8 mouse cellular contexts compared by ENCODE assay signal in genomic region chr9:4308628-4309350, GRCm38 (mm10). TPM values are rescaled to one million over a fixed set of nuclear protein-coding genes. Genes with fewer than 3 reads are reported as not detected.
DNase-seq lines count a peak whose midpoint lies in the region; ATAC-seq and TF ChIP-seq lines count a peak whose summit lies in the region.

No protein-coding gene starts in this region.

- peaks cover 13% of the 10 kb centered on the region; the same call in 1 of the 2 replicates for H3K4me1 ChIP-seq in heart, embryonic 12.5 days (replicated peaks)
- H3K4me1 ChIP-seq in forebrain, postnatal 0 days (ENCODE audit: insufficient read depth) = peaks cover 14% of the 10 kb centered on the region
- 0 out of 2 replicates have a peak, but pooled peaks cover 8% of the 10 kb centered on the region for H3K4me1 ChIP-seq in liver, postnatal 0 days (ENCODE audit: insufficient read depth)

- no peaks in the 10 kb centered on the region for H3K27me3 ChIP-seq in heart, embryonic 12.5 days (replicated peaks)
- no peaks in the 10 kb centered on the region for H3K27me3 ChIP-seq in forebrain, postnatal 0 days (ENCODE audit: insufficient read depth, low read length)
- no peaks in the 10 kb centered on the region for H3K27me3 ChIP-seq in liver, postnatal 0 days (ENCODE audit: insufficient read depth, low read length)

- peak overlapping the region; percentile 79 for H3K9ac ChIP-seq in heart, embryonic 12.5 days
- H3K9ac ChIP-seq in forebrain, postnatal 0 days = peak overlapping the region; percentile 56
- peak overlapping the region; percentile 72 for H3K9ac ChIP-seq in liver, postnatal 0 days (replicated peaks)

- DNase-seq in heart, adult 8-10 months (ENCODE audit: low spot score) = no peak
- DNase-seq in MEL-GATA-1-ER (ENCODE audit: extremely low read depth, low read depth) = peak; percentile 41
- DNase-seq in forebrain, postnatal 0 days = no peak
- DNase-seq in liver, postnatal 0 days = peak; percentile 28
- DNase-seq in Muller cell, postnatal 12 days (ENCODE audit: inconsistent ontology term) = no peak
- no peak for DNase-seq in cerebellum, postnatal 4 days (ENCODE audit: low spot score in 2 of 2)
- no peak for DNase-seq in layer of hippocampus, adult 18-20 months (ENCODE audit: low spot score in 2 of 2)

- peak overlapping the region; percentile 80 for H3K4me2 ChIP-seq in heart, embryonic 12.5 days
- peak overlapping the region; percentile 62 for H3K4me2 ChIP-seq in forebrain, postnatal 0 days (ENCODE audit: low read depth)
- peak overlapping the region; percentile 87 for H3K4me2 ChIP-seq in liver, postnatal 0 days (ENCODE audit: low read depth, low read length)

- H3K36me3 ChIP-seq in heart, embryonic 12.5 days = no peaks in the 10 kb centered on the region
- no peaks in the 10 kb centered on the region for H3K36me3 ChIP-seq in forebrain, postnatal 0 days (ENCODE audit: insufficient read depth)
- no peaks in the 10 kb centered on the region for H3K36me3 ChIP-seq in liver, postnatal 0 days (replicated peaks; ENCODE audit: insufficient read depth, low read length)

- H3K27ac ChIP-seq in heart, embryonic 12.5 days (ENCODE audit: poor library complexity, severe bottlenecking) = peak overlapping the region; percentile 79
- peak overlapping the region; percentile 98 for H3K27ac ChIP-seq in forebrain, postnatal 0 days (ENCODE audit: low read depth, low read length)
- peak overlapping the region; percentile 84 for H3K27ac ChIP-seq in liver, postnatal 0 days (ENCODE audit: low read depth)

- ATAC-seq in heart, embryonic 12.5 days (ENCODE audit: insufficient number of reproducible peaks, low FRiP score) = peak; percentile 54
- ATAC-seq in forebrain, postnatal 0 days = peak; percentile 36; the same call in 1 of the 2 replicates
- peak; percentile 49 for ATAC-seq in liver, postnatal 0 days

- H3K9me3 ChIP-seq in heart, embryonic 12.5 days (replicated peaks) = no peaks in the 10 kb centered on the region
- H3K9me3 ChIP-seq in forebrain, postnatal 0 days (ENCODE audit: low read length) = no peaks in the 10 kb centered on the region
- H3K9me3 ChIP-seq in liver, postnatal 0 days (ENCODE audit: low read length) = no peaks in the 10 kb centered on the region

- TF ChIP-seq EP300 in liver, postnatal 0 days (IDR thresholded peaks at IDR 0.05; ENCODE audit: low read depth) = no peak

- TF ChIP-seq CTCF in forebrain, postnatal 0 days (IDR thresholded peaks at IDR 0.05; ENCODE audit: low read depth) = no peak
- no peak for TF ChIP-seq CTCF in liver, postnatal 0 days (IDR thresholded peaks at IDR 0.05; ENCODE audit: low read depth)

- peak overlapping the region; percentile 88 for H3K4me3 ChIP-seq in heart, embryonic 12.5 days
- peak overlapping the region; percentile 56 for H3K4me3 ChIP-seq in forebrain, postnatal 0 days (ENCODE audit: low read depth, low read length)
- peak overlapping the region; percentile 69 for H3K4me3 ChIP-seq in liver, postnatal 0 days (ENCODE audit: low read depth, low read length)

- under 1% methylated on average over 36 of the region's 36 CpGs for WGBS in heart, embryonic 12.5 days
- WGBS in forebrain, postnatal 0 days = 3% methylated on average over 36 of the region's 36 CpGs
- 1% methylated on average over 36 of the region's 36 CpGs for WGBS in liver, postnatal 0 days (ENCODE audit: insufficient replicate concordance)

RNA-seq across cellular contexts. Expression of gene Aasdhppt, which starts 0.5 kb away (rescaled TPM):
- polyA plus RNA-seq in heart, embryonic 12.5 days (2016; fragmentation: Nextera tagmentation; extraction: Ambion mirVana) = 29.7 and 30.6 TPM in 2 replicates
- 10 to 100 TPM; 16.3 to 19.6 (median 19.0) TPM for total RNA-seq in heart, adult 8-10 months (2022)
- total RNA-seq in forebrain, postnatal 0 days (2014; rRNA removed) = 33.4 and 34.2 TPM in 2 replicates
- 29.3 and 32.7 TPM in 2 replicates for polyA plus RNA-seq in forebrain, postnatal 0 days (2015; fragmentation: Nextera tagmentation; extraction: Ambion mirVana)
- 22.8 and 23.6 TPM in 2 replicates for polyA plus RNA-seq in liver, postnatal 0 days (2015; fragmentation: Nextera tagmentation; extraction: Ambion mirVana)
- total RNA-seq in layer of hippocampus, adult 18-20 months (2021) = 10 to 100 TPM; 26.7 to 26.8 TPM

RNA-seq across cellular contexts. Expression of gene Kbtbd3, which starts 0.8 kb away (rescaled TPM):
- 8.8 and 8.9 TPM in 2 replicates for polyA plus RNA-seq in heart, embryonic 12.5 days (2016; fragmentation: Nextera tagmentation; extraction: Ambion mirVana)
- total RNA-seq in heart, adult 8-10 months (2022) = 1 to 10 TPM; 7.5 to 9.7 (median 9.0) TPM
- 10.3 and 11.3 TPM in 2 replicates for total RNA-seq in forebrain, postnatal 0 days (2014; rRNA removed)
- polyA plus RNA-seq in forebrain, postnatal 0 days (2015; fragmentation: Nextera tagmentation; extraction: Ambion mirVana) = 7.0 and 8.4 TPM in 2 replicates
- 3.2 and 3.3 TPM in 2 replicates for polyA plus RNA-seq in liver, postnatal 0 days (2015; fragmentation: Nextera tagmentation; extraction: Ambion mirVana)
- 1 to 10 TPM; 8.8 to 9.0 TPM for total RNA-seq in layer of hippocampus, adult 18-20 months (2021)

Comparison
In these comparisons a context has a peak if more than half of its experiments do, and no peak if none do; other contexts are left out.
1. DNase-seq: peak in MEL-GATA-1-ER (single experiment) and liver, postnatal 0 days (single experiment); none in heart, adult 8-10 months (single experiment), forebrain, postnatal 0 days (single experiment), Muller cell, postnatal 12 days (single experiment), cerebellum, postnatal 4 days (0 of 2) and layer of hippocampus, adult 18-20 months (0 of 2).
2. Peak in every context shown above with its lines, with median percentiles within 50 percentile points of each other: ATAC-seq, H3K27ac ChIP-seq, H3K4me2 ChIP-seq, H3K4me3 ChIP-seq and H3K9ac ChIP-seq.